Mouse (Mus musculus): ENCODE data around the gene Daxx.
"Not testable (repeated sequence)": the region's sequence is repeated elsewhere in the genome, so short reads cannot be mapped to it uniquely, and the experiment has no call there.

Gene Daxx

DNA sequence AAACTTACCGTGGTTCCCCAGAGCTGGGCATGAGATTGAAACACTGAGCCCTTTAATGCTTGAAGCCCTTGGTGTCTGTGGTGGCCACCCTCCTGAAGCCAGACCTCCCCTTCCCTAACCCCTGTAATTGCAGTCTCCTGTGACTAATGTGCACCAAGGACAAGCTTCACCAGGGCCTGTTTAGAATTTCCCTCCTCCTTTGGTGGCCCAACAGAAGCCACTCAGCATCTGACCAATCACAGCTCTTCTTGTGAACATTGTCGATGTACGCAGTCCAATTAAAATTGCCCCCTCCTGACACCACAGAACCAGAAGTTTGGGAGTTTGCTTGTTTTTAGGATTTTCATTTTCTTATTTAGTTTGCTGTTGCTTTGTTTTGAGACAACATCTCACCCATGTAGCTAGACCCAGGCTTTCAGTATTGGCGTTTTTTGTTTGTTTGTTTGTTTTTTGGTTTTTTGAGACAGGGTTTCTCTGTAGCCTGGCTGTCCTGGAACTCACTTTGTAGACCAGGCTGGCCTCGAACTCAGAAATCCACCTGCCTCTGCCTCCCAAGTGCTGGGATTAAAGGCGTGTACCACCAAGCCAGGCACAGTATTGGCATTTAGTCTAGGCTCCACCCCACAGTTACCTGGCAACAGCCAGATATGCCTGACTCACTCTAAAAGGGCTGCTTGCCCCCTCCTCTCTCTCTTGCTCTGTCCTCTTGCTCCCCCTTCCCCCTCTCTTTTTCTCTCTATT is 5.1 kb upstream of the Daxx start:
- DNase-seq, result not testable (repeated sequence)

DNA sequence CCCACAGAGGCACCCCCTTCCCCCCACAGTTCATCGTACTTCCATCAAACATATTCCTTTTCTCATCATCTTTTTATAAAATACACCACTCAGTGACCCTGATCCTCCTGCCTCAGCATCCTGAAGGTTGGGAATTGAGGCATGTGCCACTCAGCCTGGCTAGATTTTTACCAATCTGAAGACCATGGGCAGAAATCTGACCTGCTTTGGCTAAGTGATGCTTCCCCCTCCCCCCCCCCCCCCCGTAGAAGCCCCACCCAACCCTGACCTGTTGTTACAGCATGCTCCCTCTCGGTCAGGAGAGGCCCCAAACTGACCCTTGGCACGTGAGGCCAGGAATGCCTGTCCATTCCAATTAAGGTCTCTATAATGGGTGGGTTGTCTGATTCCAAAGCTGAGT is 4.4 kb upstream of the Daxx start, which contains the start of gene Platr17:
TSS of gene Platr17 (plus strand) at position 301 of the 400 bp plus-strand sequence.
- DNase-seq, result not testable (repeated sequence)

DNA sequence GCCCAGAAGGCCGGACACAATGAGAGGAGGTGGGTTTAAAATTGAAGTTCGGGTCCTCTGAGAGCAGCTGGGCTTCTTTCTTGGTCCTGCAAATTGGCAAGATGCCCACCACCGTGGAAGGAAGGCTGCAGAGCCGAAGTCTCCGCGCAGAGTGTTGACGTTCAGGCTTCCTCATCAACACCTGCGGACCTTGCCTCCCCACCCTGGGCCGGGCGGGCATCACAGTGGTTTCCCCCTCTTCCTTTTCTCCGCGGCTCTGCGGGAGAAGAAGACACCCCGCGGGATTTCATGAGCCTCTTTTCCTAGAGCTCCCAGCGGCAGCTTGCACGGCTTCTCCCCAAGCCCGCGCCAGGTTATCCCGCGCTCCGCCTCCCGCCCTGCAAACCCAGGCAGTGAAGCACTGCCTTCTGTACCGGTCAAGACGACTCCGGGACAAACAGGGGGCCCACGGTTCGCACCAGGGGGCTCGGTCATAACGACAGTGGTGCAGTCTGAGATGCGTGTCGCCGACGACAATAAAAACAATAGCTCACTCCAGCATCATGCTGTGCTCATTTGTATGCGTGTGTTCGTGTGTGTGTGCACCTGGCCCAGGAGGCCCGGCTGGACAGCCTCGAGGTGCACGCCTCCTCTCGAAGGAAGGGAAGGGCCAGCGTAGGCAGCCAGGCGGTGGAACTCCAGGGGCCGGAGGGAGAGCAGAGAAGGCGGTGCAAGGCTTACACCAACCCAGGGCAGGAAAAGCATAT is 710 bp upstream of the Daxx start:
- DNase-seq, result peak; percentile 52

- DNase-seq, result peak; percentile 81
Observed at GRCm38 (mm10) chr17:33909869-33910250, 646 bp downstream of the Daxx start.

GRCm38 (mm10) chr17:33910346-33911051 is 1.3 kb downstream of the Daxx start:
- DNase-seq, result no peak

GRCm38 (mm10) chr17:33911052-33911812 is 2.0 kb downstream of the Daxx start:
- no peak for DNase-seq

DNA sequence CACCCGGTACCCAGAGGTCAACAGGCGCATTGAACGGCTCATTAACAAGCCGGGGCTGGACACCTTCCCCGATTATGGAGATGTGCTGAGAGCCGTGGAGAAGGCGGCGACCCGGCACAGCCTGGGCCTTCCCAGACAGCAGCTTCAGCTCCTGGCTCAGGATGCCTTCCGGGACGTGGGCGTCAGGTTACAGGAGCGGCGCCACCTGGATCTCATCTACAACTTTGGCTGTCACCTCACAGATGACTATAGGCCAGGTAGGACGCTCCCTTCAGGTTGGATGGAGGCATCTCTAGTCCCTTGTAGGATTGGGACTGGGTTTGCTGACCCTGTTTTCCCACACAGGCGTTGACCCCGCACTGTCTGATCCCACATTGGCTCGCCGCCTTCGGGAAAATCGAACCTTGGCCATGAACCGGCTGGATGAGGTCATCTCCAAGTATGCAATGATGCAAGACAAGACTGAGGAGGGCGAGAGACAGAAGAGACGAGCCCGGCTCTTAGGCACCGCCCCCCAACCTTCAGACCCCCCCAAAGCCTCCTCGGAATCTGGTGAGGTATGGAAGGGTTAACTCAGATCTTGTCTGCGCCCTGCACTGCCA is 2.7 kb downstream of the Daxx start:
- no peak for DNase-seq

DNA sequence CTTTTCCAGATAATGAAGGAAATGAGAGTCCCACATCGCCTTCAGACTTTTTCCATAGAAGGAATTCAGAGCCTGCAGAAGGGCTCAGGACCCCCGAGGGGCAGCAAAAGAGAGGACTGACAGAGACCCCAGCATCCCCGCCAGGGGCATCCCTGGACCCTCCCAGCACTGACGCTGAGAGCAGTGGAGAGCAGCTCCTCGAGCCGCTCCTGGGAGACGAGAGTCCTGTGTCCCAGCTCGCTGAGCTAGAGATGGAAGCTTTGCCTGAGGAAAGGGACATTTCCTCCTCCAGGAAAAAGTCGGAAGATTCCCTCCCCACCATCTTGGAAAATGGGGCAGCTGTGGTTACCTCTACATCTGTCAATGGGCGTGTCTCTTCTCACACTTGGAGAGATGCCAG is 4.0 kb downstream of the Daxx start:
- DNase-seq, result no peak

DNA sequence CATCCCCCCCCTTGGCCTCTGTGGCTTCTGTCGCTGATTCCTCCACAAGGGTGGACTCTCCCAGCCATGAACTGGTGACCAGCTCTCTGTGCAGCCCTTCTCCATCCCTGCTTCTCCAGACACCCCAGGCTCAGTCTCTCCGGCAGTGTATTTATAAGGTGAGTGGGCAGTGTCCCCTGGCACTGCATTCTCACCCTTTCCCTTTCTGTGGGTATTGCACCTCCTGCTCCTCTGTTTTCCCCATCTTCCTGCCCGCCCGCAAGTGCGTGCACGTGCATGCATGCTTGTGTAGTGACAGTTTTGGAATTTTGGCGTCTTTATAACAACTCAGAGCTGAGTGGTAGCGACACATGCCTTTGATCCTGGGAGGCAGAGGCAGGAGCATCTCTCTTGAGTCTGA is 4.7 kb downstream of the Daxx start:
- DNase-seq, result no peak

DNA sequence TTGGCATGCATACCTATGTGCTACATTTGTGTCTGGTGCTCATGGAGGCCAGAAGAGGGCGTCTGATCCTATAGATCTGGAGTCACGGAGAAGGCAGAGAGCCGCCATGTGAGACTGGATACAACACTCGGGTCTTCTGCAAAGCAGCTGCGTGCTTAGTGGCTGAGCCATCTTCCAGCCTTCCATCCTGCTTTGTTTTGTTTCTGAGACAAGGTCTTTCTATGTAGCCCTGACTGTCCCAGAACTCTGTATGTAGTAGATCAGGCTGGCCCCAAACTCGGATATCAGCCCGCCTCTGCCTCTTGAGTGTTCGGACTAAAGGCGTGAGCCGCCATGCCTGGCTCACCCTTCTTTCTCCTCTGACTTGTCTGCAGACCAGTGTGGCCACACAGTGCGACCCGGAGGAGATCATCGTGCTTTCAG is 5.8 kb downstream of the Daxx start:
- DNase-seq, result no peak

DNA sequence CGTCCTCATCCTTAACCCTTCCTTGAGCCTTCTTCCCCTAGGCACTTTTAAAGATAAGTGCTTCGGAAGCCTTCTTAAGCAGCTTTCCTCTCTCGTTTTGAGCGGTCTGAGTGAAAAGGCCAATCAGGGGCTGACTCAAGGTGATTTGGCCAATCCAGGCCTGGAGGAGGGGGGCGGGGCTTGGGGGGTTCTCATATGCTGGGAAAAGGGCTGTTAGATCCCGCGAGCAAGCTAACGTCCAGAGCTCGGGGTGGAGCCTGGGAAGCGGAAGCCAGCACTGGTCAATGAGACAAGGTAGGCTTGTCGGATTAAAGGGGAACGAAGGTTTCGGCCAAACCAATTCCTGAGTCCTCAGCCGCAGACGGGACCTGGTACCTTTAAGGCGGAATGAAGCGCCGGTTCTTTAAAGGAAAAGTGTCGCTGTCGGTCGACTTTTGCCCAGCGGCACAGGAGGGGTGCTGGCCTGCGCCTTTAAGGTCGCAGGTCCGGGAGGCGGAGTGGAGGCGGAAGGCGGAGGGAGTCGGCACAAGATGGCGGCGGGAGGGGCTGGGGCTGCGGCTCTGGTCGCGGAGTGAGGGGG is 6.5 kb downstream of the Daxx start, which contains the start of the genes Tapbp and Zbtb22:
TSS of gene Tapbp (plus strand) at position 229 of the 580 bp plus-strand sequence.
TSS of gene Zbtb22 (plus strand) at position 234 of the 580 bp plus-strand sequence.
- peak; percentile 98 for DNase-seq

- peak; percentile 46 for DNase-seq
Observed at GRCm38 (mm10) chr17:33916294-33916693, 7.1 kb downstream of the Daxx start.

- DNase-seq, result no peak
Observed at GRCm38 (mm10) chr17:33916847-33917655, 7.8 kb downstream of the Daxx start.

DNA sequence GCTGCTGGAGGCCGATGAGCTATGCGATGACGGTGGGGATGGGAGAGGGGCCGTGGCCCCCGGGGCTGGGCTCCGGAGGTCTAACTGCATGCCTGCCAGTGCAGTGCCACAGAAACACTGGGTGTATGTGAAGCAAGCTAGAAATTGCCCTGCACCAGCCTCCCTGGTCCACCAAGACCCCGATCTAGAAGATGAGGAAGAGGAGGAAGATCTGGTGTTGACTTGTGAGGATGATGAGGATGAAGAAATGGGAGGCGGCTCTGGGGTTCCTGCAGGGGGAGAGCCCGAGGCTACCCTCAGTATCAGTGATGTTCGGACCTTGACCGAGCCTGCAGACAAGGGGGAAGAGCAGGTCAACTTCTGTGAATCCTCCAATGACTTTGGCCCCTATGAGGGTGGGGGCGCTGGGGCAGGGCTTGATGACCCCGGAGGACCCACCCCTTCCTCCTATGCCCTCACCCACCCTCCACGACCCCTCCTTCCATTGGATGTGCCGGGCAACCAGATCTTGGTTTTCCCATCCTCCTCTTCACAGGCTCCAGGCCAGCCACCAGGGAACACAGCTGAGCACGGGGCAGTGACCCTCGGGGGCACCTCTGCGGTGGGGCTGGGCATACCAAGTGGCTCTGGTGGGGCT is 8.6 kb downstream of the Daxx start:
- no peak for DNase-seq

- peak; percentile 50 for DNase-seq
Observed at GRCm38 (mm10) chr17:33918293-33919203, 9.3 kb downstream of the Daxx start.

GRCm38 (mm10) chr17:33919351-33920281 is 10.4 kb downstream of the Daxx start:
- peak; percentile 96 for DNase-seq

DNA sequence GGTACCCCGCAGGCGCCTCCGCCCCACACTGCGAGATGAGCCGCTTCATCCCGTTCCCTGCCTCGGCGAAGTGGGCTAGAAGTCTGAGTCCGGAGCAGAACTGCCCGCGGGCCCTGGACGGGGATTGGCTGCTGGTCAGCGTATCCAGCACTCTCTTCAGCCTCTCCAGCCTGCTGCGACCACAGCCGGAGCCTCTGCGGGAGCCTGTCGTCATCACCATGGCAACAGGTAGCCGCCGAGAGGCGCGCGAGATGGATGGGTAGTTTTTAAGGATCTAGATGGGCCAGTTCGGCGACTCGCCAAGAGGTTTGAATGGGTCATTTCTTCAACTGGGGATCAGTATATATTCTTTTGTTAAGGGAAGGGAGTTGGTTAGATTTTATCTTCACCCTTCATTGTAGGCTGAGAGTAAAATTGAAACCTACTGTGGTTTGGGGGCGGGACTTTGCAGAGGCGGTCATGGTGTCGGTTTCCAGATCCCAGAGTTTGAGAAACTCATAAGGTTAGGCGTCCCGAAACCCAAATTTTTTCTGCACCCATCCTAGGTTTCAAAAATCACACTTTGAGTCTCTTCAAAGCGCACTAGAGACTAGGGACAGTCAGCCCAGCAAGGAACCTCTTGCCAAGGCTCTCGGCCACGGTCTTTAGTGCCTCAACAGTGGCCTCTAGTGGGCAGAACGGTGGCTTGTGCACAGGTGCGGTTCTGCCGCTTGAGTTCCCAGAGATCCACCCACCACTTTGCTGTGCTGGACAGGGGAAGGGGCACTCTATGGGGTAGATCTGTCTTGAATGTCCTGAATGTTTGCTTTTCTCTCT is 11.3 kb downstream of the Daxx start:
- DNase-seq, result peak; percentile 95
